Mouse (Mus musculus) natural killer cell, adult 2 months (primary cell): ENCODE measurements around the gene Tnfrsf13b.
"Not testable (repeated sequence)": the region's sequence is repeated elsewhere in the genome, so short reads cannot be mapped to it uniquely, and the experiment has no call there.

Source experiments
- DNase-seq, 2 experiments: peaks; one replicate each; pipeline ENCODE4 v3.0.0; 2022; ENCODE audit warnings: low spot score in 2 of 2

Tnfrsf13b gene

GRCm38 (mm10) chr11:61127421-61128055 is 983 bp downstream of the Tnfrsf13b start:
- DNase-seq: no peak

GRCm38 (mm10) chr11:61129305-61129704 is 2.8 kb downstream of the Tnfrsf13b start:
- no peak for DNase-seq

GRCm38 (mm10) chr11:61130646-61131045 is 4.1 kb downstream of the Tnfrsf13b start:
- not testable (repeated sequence) for DNase-seq

GRCm38 (mm10) chr11:61132943-61133342 is 6.4 kb downstream of the Tnfrsf13b start:
- no peak for DNase-seq

GRCm38 (mm10) chr11:61141693-61142092 is 15.1 kb downstream of the Tnfrsf13b start:
- no peak for DNase-seq

GRCm38 (mm10) chr11:61142262-61142661 is 15.7 kb downstream of the Tnfrsf13b start:
- DNase-seq: peak in 1 of 2 experiments; percentile 53

GRCm38 (mm10) chr11:61142941-61143530 is 16.5 kb downstream of the Tnfrsf13b start:
- no peak for DNase-seq

- DNase-seq: peak in 1 of 2 experiments; percentile 59
Observed at GRCm38 (mm10) chr11:61143564-61144469, 17.3 kb downstream of the Tnfrsf13b start.

GRCm38 (mm10) chr11:61145551-61145950 is 19.0 kb downstream of the Tnfrsf13b start:
- no peak for DNase-seq

- peak in 1 of 2 experiments; percentile 39 for DNase-seq
Observed at GRCm38 (mm10) chr11:61146645-61147299, 20.2 kb downstream of the Tnfrsf13b start.

GRCm38 (mm10) chr11:61147300-61147683 is 20.7 kb downstream of the Tnfrsf13b start:
- DNase-seq: no peak

- no peak for DNase-seq
Observed at GRCm38 (mm10) chr11:61150233-61151001, 23.9 kb downstream of the Tnfrsf13b start.

- DNase-seq: peak in 1 of 2 experiments; percentile 68
Observed at GRCm38 (mm10) chr11:61155727-61156126, 29.2 kb downstream of the Tnfrsf13b start.

- DNase-seq: no peak
Observed at GRCm38 (mm10) chr11:61158141-61158540, 31.6 kb downstream of the Tnfrsf13b start.

- DNase-seq: no peak
Observed at GRCm38 (mm10) chr11:61159796-61160732, 33.5 kb downstream of the Tnfrsf13b start.

GRCm38 (mm10) chr11:61161121-61161520 is 34.6 kb downstream of the Tnfrsf13b start:
- DNase-seq: no peak

GRCm38 (mm10) chr11:61162776-61163175 is 36.2 kb downstream of the Tnfrsf13b start:
- no peak for DNase-seq

GRCm38 (mm10) chr11:61163341-61163740 is 36.8 kb downstream of the Tnfrsf13b start:
- DNase-seq: no peak

- no peak for DNase-seq
Observed at GRCm38 (mm10) chr11:61164366-61164765, 37.8 kb downstream of the Tnfrsf13b start.

- DNase-seq: no peak
Observed at GRCm38 (mm10) chr11:61164881-61165280, 38.3 kb downstream of the Tnfrsf13b start.
